Mouse (Mus musculus) liver, embryonic 14.5 days (tissue): ENCODE measurements around the gene 4930550C14Rik. TPM values are rescaled to one million over a fixed set of nuclear protein-coding genes. Genes with fewer than 3 reads are reported as not detected.

Experiments used
- ATAC-seq: fragments of 200-750 bp; cut with Nextera tagmentation; 2 replicates; pipeline ENCODE4 v1.8.0; 2017; ENCODE audit warnings: moderate number of reproducible peaks, mild to moderate bottlenecking, moderate library complexity; ENCODE audit not compliant: insufficient read depth
- DNase-seq, 3 experiments: peaks; one replicate each; pipeline ENCODE4 v3.0.0-alpha.2; 2012 to 2013; ENCODE audit warnings: low read depth in 3 of 3, low spot score in 3 of 3
- H3K27ac ChIP-seq: fragments of 300-500 bp; sonication (generic); 2 replicates; pipeline ENCODE4 v1.5.1; 2014; ENCODE audit warnings: moderate library complexity, mild to moderate bottlenecking, control low read depth, inconsistent platforms
- H3K27me3 ChIP-seq: fragments of 300-500 bp; sonication (generic); 2 replicates; pipeline ENCODE4 v1.6.1; 2014; ENCODE audit warnings: mild to moderate bottlenecking, low read length, moderate library complexity; ENCODE audit not compliant: control insufficient read depth, insufficient read depth
- H3K36me3 ChIP-seq: fragments of 300-500 bp; sonication (generic); replicated peaks from 2 replicates; pipeline ENCODE4 v1.6.1; 2014; ENCODE audit warnings: low read depth; ENCODE audit not compliant: control insufficient read depth, insufficient read depth
- H3K4me1 ChIP-seq, 2 experiments: fragments of 200-500 bp in 1 of 2; fragments of 300-500 bp in 1 of 2; sonication (generic) in 1 of 2; replicated peaks; 2 replicates each; pipeline ENCODE4 v1.6.1; 2012 to 2014; ENCODE audit warnings: antibody characterized with exemption in 1 of 2, inconsistent platforms in 1 of 2, low read length in 1 of 2; ENCODE audit not compliant: control insufficient read depth in 2 of 2, insufficient read depth in 2 of 2
- H3K4me2 ChIP-seq: fragments of 300-500 bp; sonication (generic); 2 replicates; pipeline ENCODE4 v1.6.1; 2014; ENCODE audit warnings: low read depth, mild to moderate bottlenecking, control low read depth, moderate library complexity
- H3K4me3 ChIP-seq, 2 experiments: fragments of 200-500 bp in 1 of 2; fragments of 300-500 bp in 1 of 2; sonication (generic) in 1 of 2; 2 replicates each; pipeline ENCODE4 v1.5.1; 2012 to 2014; ENCODE audit warnings: low read depth in 2 of 2, low read length in 2 of 2, mild to moderate bottlenecking in 2 of 2, control low read depth in 1 of 2, inconsistent platforms in 1 of 2, moderate library complexity in 1 of 2; ENCODE audit not compliant: insufficient read depth in 1 of 2
- H3K9ac ChIP-seq: fragments of 300-500 bp; sonication (generic); replicated peaks from 2 replicates; pipeline ENCODE4 v1.6.1; 2014; ENCODE audit warnings: mild to moderate bottlenecking, control low read depth, moderate library complexity
- H3K9me3 ChIP-seq: fragments of 300-500 bp; sonication (generic); 2 replicates; pipeline ENCODE4 v1.6.1; 2016; ENCODE audit warnings: low read length, mixed read lengths; ENCODE audit not compliant: control insufficient read depth
- CTCF ChIP-seq: IDR thresholded peaks from 2 replicates; pipeline ENCODE4 v1.5.1; 2016; ENCODE audit warnings: antibody characterized with exemption, low read depth, control low read depth
- EP300 ChIP-seq: IDR thresholded peaks from 2 replicates; pipeline ENCODE4 v1.6.1; 2016; ENCODE audit warnings: antibody characterized with exemption, low read depth
- WGBS: fragments of 180-500 bp; shearing (Covaris S2); extraction: QIAGEN DNeasy Blood & Tissue Kit; methylation state at CpG from one replicate; pipeline ENCODE4 v1.1.7; 2014; ENCODE audit not compliant: insufficient replicate concordance; 5-methylcytosine and 5-hydroxymethylcytosine counted together
- polyA plus RNA-seq, 2 experiments: library from polyadenylated mRNA; depleted of rRNA in 1 of 2; stranded (reverse) in 1 of 2; unstranded in 1 of 2; fragments of >200 nt; fragmentation: Nextera tagmentation in 1 of 2; extraction: Ambion mirVana in 1 of 2; gene quantifications; 2 replicates each; pipeline versions ENCODE4 v1.2.1 to v1.2.3; 2012 to 2014

4930550C14Rik gene
- polyA plus RNA-seq (2012; rRNA removed) (0.12 and 0.64 TPM in 2 replicates), polyA plus RNA-seq (2014; fragmentation: Nextera tagmentation; extraction: Ambion mirVana) (0.86 and 2.4 TPM in 2 replicates)

GRCm38 (mm10) chr9:53402291-53402711 lies at the start of gene 4930550C14Rik:
TSS of gene 4930550C14Rik (plus strand) at chr9:53402325.
- peaks cover 0 to 9% of the 10 kb centered on the region in 2 experiments; a peak in 2 of 4 replicates for H3K4me1 ChIP-seq
- DNase-seq (no peak), ATAC-seq (no peak)
- no peaks in the 10 kb centered on the region for H3K36me3 ChIP-seq
- H3K27ac ChIP-seq: no peak within 1 kb of the TSS
- WGBS: 39% methylated on average over 11 of the region's 11 CpGs
- H3K4me3 ChIP-seq: no peak within 1 kb of the TSS
- no peaks in the 10 kb centered on the region for H3K9me3 ChIP-seq
- no peak within 1 kb of the TSS for H3K9ac ChIP-seq
- TF ChIP-seq CTCF (no peak), EP300 (no peak)
- H3K27me3 ChIP-seq: no peaks in the 10 kb centered on the region
- 0 out of 2 replicates have a peak within 1 kb of the TSS, but pooled peaks have one; percentile 4 for H3K4me2 ChIP-seq

- WGBS: 72% methylated on average over 5 of the region's 5 CpGs
- Histone ChIP-seq H3K9ac (no peak overlapping the region), H3K4me2 (no peak overlapping the region), H3K4me1 (peaks cover 0 to 4% of the 10 kb centered on the region in 2 experiments; a peak in 1 of 4 replicates), H3K36me3 (no peaks in the 10 kb centered on the region), H3K4me3 (no peak overlapping the region), H3K9me3 (no peaks in the 10 kb centered on the region), H3K27me3 (no peaks in the 10 kb centered on the region), H3K27ac (no peak overlapping the region)
- no peak for ATAC-seq
- DNase-seq: no peak
- TF ChIP-seq EP300 (no peak), CTCF (no peak)
Observed at GRCm38 (mm10) chr9:53353161-53353560, 49.0 kb upstream of the 4930550C14Rik start.

GRCm38 (mm10) chr9:53356219-53357155 lies 45.6 kb upstream of the 4930550C14Rik start:
- Histone ChIP-seq H3K36me3 (no peaks in the 10 kb centered on the region), H3K9ac (no peak overlapping the region), H3K9me3 (no peaks in the 10 kb centered on the region), H3K27me3 (no peaks in the 10 kb centered on the region), H3K4me3 (no peak overlapping the region; a peak in 1 of 4 replicates), H3K4me1 (peaks cover 0 to 4% of the 10 kb centered on the region in 2 experiments; a peak in 1 of 4 replicates), H3K27ac (no peak overlapping the region; the same call in none of the 2 replicates), H3K4me2 (peak overlapping the region; percentile 28)
- ATAC-seq: peak; percentile 75
- DNase-seq: peak in 2 of 3 experiments; percentile 20 to 23
- TF ChIP-seq CTCF: no peak
- no peak for TF ChIP-seq EP300
- 34% methylated on average over 14 of the region's 14 CpGs for WGBS

GRCm38 (mm10) chr9:53371339-53371738 lies 30.8 kb upstream of the 4930550C14Rik start:
- DNase-seq: no peak
- TF ChIP-seq EP300 (no peak), CTCF (no peak)

GRCm38 (mm10) chr9:53375907-53376306 lies 26.2 kb upstream of the 4930550C14Rik start:
- 0 out of 4 replicates have a peak, but pooled peaks cover 0 to 4% of the 10 kb centered on the region in 2 experiments for H3K4me1 ChIP-seq
- no peak overlapping the region for H3K9ac ChIP-seq
- H3K36me3 ChIP-seq: no peaks in the 10 kb centered on the region
- no peak overlapping the region for H3K27ac ChIP-seq
- no peak for DNase-seq
- no peak overlapping the region for H3K4me3 ChIP-seq
- ATAC-seq: no peak
- no peaks in the 10 kb centered on the region for H3K27me3 ChIP-seq
- H3K4me2 ChIP-seq: no peak overlapping the region
- H3K9me3 ChIP-seq: no peaks in the 10 kb centered on the region
- TF ChIP-seq EP300: no peak
- peak; percentile 25; the same call in 1 of the 2 replicates for TF ChIP-seq CTCF
- 50% methylated on average over 4 of the region's 4 CpGs for WGBS

More at GRCm38 (mm10) chr9:53371339-53371738, 30.8 kb upstream of the 4930550C14Rik start:
- no peaks in the 10 kb centered on the region for H3K36me3 ChIP-seq
- H3K4me3 ChIP-seq: no peak overlapping the region
- 18% methylated on average over 3 of the region's 3 CpGs for WGBS
- ATAC-seq: no peak
- H3K27me3 ChIP-seq: no peaks in the 10 kb centered on the region
- no peaks in the 10 kb centered on the region for H3K4me1 ChIP-seq
- no peak overlapping the region for H3K4me2 ChIP-seq
- H3K27ac ChIP-seq: no peak overlapping the region
- H3K9me3 ChIP-seq: no peaks in the 10 kb centered on the region
- no peak overlapping the region for H3K9ac ChIP-seq
